Mouse (Mus musculus): Measurements from ENCODE around the gene Cant1.

DNA sequence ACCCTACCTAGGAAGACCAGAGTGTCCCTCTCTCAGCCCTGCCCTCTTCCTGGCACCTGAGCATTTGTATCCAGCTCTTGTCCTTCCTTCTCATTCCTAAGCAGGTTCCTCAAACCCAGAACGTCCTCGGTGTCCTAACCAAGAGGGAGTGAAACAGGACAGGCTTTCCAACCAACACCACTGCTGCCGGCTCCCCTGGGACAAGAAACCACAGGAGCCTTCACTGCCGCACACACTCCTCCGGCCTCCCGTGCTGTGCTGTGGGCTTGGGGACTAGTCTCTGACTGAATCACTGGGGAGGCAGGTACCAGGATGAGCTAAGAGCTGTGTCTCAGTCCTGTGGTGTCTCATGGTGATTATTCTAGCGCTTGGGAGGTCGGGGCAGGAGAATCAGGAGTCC is 49.2 kb downstream of the Cant1 start:
- TF ChIP-seq CTCF (IDR thresholded peaks at IDR 0.05; ENCODE audit: insufficient read depth, low read length) (no peak), POLR2A (IDR thresholded peaks at IDR 0.05; ENCODE audit: borderline replicate concordance, extremely low read depth, low read depth, low read length) (no peak)
